Mouse (Mus musculus) megakaryocyte, embryonic 14.5 days (primary cell): ENCODE measurements at regions not wholly inside any gene's neighbourhood (a gene's known extent, or its start where the extent isn't known, plus 50 kb on each side); places are given as distances from the start of the nearest gene placed in this dataset.
"Not testable (repeated sequence)": the region's sequence is repeated elsewhere in the genome, so short reads cannot be mapped to it uniquely, and the experiment has no call there.

Source experiments
- H3K27me3 ChIP-seq: replicated peaks from 2 replicates; pipeline ENCODE3; 2012; ENCODE audit warnings: inconsistent platforms
- H3K36me3 ChIP-seq: replicated peaks from 2 replicates; pipeline ENCODE3; 2012; ENCODE audit warnings: low read length, inconsistent platforms, mixed read lengths
- H3K4me1 ChIP-seq: 2 replicates; pipeline ENCODE4 v1.6.1; 2012; ENCODE audit warnings: inconsistent platforms
- H3K4me3 ChIP-seq: replicated peaks from 2 replicates; pipeline ENCODE3; 2012; ENCODE audit warnings: moderate library complexity, mild to moderate bottlenecking, inconsistent platforms
- H3K9me3 ChIP-seq: 2 replicates; pipeline ENCODE4 v1.6.1; 2012; ENCODE audit warnings: inconsistent platforms
- FLI1 ChIP-seq: IDR thresholded peaks from 2 replicates; pipeline ENCODE4 v1.6.1; 2012; ENCODE audit warnings: low read length, inconsistent platforms, mixed read lengths
- GATA1 ChIP-seq: IDR thresholded peaks from 3 replicates; pipeline ENCODE4 v1.6.1; 2012; ENCODE audit warnings: mixed read lengths, low read length, inconsistent platforms, borderline replicate concordance

DNA sequence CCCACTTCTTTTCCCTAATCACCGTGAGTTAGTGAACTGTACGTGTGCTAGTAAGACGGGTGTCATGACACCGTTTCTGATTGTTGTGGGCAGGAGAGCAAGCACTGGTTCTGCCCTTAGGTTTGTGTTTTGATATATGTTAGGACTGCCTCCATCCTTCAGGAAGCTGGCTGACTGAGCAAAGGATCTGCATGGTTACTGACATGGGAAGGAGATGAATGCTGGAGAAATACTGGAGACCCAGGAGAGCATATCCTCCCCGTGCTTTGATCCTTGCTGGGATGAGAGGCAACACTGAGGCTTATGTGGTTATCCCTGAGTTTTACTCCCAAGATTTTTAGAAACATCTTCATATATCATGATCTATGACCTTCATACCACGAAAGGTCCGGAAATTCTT lies 413.5 kb upstream of the Akr1e1 start:
- Histone ChIP-seq H3K36me3 (no peaks in the 10 kb centered on the region), H3K27me3 (no peaks in the 10 kb centered on the region), H3K4me3 (no peak overlapping the region), H3K4me1 (no peaks in the 10 kb centered on the region), H3K9me3 (no peaks in the 10 kb centered on the region)
- TF ChIP-seq GATA1: no peak
- TF ChIP-seq FLI1: no peak

DNA sequence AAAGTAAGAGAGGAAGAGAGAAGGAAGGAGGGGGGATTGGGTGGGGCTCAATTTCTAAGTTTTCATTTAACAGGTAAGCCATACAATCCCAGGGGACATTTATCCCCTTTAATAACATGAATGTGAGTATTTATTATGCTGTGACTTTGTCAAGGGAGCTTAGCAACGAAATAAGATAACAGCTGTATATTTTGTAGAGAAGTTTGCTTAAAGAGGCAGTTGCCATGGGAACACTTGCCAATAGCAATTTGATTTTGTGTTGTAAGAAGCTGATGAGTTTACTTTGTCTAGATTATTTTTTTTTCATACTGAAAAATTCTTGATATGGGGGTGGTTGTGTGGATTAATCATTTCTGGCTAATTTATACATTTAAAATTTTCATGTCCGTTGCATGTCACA lies 450.9 kb upstream of the Akr1e1 start:
- H3K4me3 ChIP-seq: no peak overlapping the region
- H3K27me3 ChIP-seq: no peaks in the 10 kb centered on the region
- TF ChIP-seq GATA1 (no peak), FLI1 (no peak)
- H3K4me1 ChIP-seq: no peaks in the 10 kb centered on the region
- H3K9me3 ChIP-seq: no peaks in the 10 kb centered on the region
- no peaks in the 10 kb centered on the region for H3K36me3 ChIP-seq

DNA sequence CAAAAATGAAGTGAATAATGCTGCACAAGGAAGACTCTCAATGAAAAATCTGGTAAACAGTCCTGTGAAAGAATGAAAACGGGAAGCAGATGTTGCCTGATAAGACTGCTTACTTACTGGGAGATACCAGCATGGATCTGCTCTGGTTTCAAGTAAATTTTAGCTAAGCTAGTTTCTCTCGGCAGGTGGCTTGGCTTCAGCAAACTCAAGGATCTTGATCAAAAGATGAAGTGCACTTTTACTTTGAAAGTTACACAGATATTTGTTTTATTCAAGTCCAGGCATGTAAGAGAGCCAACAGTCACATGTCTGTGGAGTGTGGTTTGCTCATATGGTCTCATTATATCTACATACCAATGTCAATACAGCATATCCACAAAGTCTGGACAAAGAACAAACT lies 451.5 kb upstream of the Akr1e1 start:
- H3K27me3 ChIP-seq: no peaks in the 10 kb centered on the region
- H3K9me3 ChIP-seq: no peaks in the 10 kb centered on the region
- H3K4me3 ChIP-seq: no peak overlapping the region
- H3K36me3 ChIP-seq: no peaks in the 10 kb centered on the region
- H3K4me1 ChIP-seq: no peaks in the 10 kb centered on the region
- TF ChIP-seq FLI1: no peak
- no peak for TF ChIP-seq GATA1

DNA sequence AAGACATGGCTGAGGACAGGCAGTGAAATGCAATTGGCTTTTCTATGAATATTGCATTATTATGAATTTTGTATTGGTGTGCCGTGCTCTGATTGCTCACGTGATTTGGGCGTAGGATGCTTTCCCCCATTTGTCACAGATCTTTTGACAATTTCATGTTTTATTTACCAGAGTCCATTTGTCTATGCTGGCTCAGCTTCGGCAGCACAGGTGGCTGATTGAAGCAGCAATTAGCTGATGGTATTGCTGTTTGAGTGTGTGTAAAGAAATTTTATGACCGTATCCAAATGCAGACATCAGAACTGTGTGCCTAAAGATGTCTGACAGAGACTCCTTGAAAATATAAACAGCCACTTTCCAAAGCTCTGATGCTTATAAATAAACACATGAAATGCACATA lies 498.5 kb upstream of the Akr1e1 start:
- H3K4me3 ChIP-seq: no peak overlapping the region
- H3K27me3 ChIP-seq: no peaks in the 10 kb centered on the region
- no peaks in the 10 kb centered on the region for H3K9me3 ChIP-seq
- H3K36me3 ChIP-seq: no peaks in the 10 kb centered on the region
- peaks cover 4% of the 10 kb centered on the region; the same call in 1 of the 2 replicates for H3K4me1 ChIP-seq
- TF ChIP-seq FLI1 (no peak), GATA1 (no peak)

DNA sequence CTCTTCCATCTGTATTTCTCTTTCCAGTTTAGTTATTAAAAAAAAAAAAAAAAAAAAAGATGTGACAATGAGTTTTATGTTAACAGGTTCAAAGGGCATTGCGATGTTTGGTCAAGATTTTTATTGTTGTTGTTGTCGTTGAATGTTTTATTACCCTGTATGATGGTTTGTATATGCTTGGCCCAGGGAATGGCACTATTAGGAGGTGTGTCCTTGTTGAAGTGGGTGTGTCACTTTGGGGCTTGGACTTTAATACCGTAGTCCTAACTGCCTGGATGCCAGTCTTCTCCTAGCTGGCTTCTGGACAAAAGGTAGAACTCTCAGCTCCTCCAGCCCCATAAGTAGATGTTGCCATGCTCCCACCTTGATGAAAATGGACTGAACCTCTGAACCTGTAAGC lies 545.9 kb upstream of the Akr1e1 start:
- H3K4me1 ChIP-seq: no peaks in the 10 kb centered on the region
- no peak for TF ChIP-seq GATA1
- no peak for TF ChIP-seq FLI1

DNA sequence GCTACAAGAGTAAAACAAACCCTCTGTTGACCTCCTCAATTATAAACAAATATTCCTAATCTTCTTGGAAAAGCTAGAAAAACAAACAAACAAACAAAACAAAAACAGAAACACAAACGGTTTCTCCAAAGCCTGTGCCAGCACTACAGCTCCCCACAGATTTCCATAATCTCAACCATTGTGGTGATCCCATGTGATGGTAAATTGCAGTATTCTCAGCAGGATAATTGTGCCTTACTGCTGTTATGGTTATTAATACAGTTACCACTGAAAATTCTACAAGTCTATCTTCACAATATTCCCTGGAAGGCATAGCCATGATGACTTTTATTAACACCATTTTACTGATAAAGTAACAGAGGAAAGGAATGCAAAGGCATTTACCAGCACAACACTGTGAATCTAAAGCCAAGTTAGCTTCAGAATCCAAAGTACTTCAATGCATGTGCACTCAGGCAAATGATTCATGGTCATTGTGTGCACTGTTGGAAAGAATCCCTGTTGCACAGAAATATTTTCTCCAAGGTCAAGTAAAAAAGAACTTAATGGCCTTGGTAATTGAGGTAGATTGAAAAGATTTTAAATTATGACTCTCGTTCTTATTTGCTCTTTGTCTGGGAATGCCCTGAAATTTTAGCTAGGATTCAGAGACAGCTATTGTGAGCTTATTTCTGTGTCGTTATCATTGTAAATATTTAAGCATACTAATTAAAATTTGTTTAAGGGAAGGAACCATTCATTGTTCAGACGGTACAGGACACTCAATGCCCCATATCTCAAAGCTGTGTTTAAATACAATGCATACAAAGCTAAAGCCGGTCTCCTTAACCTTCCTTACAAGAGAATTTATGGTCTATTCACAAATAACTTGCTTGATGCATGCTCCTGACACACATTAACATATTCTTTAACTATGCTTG lies 551.1 kb upstream of the Akr1e1 start:
- no peak for TF ChIP-seq GATA1
- TF ChIP-seq FLI1: no peak
- no peaks in the 10 kb centered on the region for H3K4me1 ChIP-seq
- H3K27me3 ChIP-seq: no peaks in the 10 kb centered on the region
- H3K9me3 ChIP-seq: no peaks in the 10 kb centered on the region
- H3K36me3 ChIP-seq: no peaks in the 10 kb centered on the region
- H3K4me3 ChIP-seq: no peak overlapping the region

More for the DNA sequence above, 545.9 kb upstream of the Akr1e1 start:
- no peaks in the 10 kb centered on the region for H3K36me3 ChIP-seq
- no peaks in the 10 kb centered on the region for H3K9me3 ChIP-seq
- H3K4me3 ChIP-seq: no peak overlapping the region
- no peaks in the 10 kb centered on the region for H3K27me3 ChIP-seq

DNA sequence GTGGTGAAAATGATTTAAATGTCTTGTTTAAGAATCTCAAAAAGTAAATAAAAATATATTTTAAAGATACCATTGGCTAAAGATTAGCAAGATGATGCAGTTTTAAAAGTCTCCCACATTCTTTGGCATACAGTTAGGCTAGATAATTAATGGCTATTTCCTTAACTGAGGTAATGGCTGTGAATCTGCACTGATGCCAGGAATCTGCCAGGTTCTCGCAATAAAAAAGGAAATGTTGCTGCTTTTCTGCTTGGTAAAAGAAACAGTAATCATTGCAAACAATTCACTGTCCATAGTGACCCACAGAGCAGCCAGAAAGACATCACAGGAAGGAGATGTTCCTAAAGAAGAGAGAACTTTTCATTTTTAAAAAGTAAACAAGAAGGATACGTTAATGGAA lies 557.7 kb upstream of the Akr1e1 start:
- Histone ChIP-seq H3K36me3 (no peaks in the 10 kb centered on the region), H3K27me3 (no peaks in the 10 kb centered on the region)
- TF ChIP-seq FLI1: no peak
- TF ChIP-seq GATA1: no peak

DNA sequence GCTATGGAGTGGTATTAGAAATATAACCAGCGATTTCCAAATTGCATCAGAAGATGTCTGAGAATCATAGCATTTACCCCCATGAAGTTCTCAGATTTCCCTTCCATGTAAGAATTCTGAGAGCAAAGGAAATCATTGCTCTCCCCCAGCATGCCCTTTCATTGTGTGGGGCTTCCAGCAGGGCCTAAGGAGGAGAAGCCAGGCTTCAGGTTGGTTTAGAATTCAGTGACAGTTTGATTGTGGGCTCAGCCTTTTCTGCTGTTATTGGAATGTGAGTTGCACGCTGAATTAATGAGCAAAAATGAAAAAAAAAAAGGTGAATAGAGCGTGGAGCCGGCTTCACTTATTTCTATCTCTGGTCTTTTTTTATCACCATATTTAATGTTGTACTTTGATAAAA lies 570.0 kb upstream of the Akr1e1 start:
- H3K36me3 ChIP-seq: no peaks in the 10 kb centered on the region
- H3K4me1 ChIP-seq: no peaks in the 10 kb centered on the region
- TF ChIP-seq FLI1: no peak
- no peak for TF ChIP-seq GATA1
- no peaks in the 10 kb centered on the region for H3K27me3 ChIP-seq
- H3K9me3 ChIP-seq: no peaks in the 10 kb centered on the region
- H3K4me3 ChIP-seq: no peak overlapping the region

More for the DNA sequence above, 557.7 kb upstream of the Akr1e1 start:
- Histone ChIP-seq H3K4me3 (no peak overlapping the region), H3K4me1 (no peaks in the 10 kb centered on the region), H3K9me3 (no peaks in the 10 kb centered on the region)

DNA sequence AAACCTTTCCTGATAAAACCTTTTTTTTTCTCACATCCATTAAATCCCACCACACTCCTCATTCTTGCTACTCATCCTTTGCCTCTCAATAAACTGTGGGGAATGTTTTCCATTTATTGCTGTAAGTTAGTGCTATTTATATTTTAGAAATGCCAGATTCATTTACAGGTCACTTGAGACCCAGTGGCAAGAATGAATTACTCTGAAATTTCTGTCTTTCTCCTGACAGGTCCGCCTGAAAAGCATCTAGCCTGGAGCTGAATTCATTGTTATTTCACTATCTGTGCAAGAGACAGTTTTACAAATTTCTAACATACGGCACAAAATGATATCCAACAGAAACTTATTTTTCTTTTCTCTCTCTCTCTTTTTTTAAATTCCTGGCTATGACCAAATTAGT lies 570.6 kb upstream of the Akr1e1 start:
- no peaks in the 10 kb centered on the region for H3K27me3 ChIP-seq
- H3K4me3 ChIP-seq: no peak overlapping the region
- no peak for TF ChIP-seq FLI1
- TF ChIP-seq GATA1: no peak
- no peaks in the 10 kb centered on the region for H3K4me1 ChIP-seq
- H3K36me3 ChIP-seq: no peaks in the 10 kb centered on the region
- H3K9me3 ChIP-seq: no peaks in the 10 kb centered on the region

DNA sequence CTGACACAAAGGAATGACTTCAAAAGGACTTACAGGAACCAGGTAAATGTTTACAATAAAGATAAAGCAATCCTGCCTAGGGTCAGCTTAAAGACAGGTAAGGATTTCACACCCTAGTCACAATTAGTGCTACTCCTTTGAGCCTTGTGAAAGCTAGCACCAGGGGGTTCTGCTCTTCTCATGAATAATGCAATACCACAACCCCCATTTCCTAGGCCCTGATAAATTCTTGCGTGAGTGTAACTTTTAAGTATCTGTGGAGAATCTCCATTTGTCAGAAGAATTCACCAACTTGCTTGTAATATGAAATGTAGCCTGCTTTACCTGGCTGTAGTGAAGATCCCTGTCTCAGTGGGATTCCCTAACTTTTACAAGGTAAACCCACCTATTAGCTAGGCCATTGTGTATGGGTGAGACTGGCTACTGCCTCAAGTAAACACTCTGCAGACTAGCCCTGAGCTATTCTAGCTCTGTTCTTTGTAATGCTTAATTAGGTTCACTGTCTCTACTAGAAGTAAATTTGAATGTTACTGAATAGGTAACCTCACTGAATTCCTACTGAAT lies 576.3 kb upstream of the Akr1e1 start:
- H3K9me3 ChIP-seq, H3K4me1 ChIP-seq, H3K27me3 ChIP-seq, H3K4me3 ChIP-seq, H3K36me3 ChIP-seq: not testable (repeated sequence)
